Mouse (Mus musculus): ENCODE data around the gene Exoc6b. TPM values are rescaled to one million over a fixed set of nuclear protein-coding genes. Genes with fewer than 3 reads are reported as not detected.

The Exoc6b gene
- total RNA-seq, 2 experiments from 2014 or later = 81.3 to 85.1 TPM

DNA sequence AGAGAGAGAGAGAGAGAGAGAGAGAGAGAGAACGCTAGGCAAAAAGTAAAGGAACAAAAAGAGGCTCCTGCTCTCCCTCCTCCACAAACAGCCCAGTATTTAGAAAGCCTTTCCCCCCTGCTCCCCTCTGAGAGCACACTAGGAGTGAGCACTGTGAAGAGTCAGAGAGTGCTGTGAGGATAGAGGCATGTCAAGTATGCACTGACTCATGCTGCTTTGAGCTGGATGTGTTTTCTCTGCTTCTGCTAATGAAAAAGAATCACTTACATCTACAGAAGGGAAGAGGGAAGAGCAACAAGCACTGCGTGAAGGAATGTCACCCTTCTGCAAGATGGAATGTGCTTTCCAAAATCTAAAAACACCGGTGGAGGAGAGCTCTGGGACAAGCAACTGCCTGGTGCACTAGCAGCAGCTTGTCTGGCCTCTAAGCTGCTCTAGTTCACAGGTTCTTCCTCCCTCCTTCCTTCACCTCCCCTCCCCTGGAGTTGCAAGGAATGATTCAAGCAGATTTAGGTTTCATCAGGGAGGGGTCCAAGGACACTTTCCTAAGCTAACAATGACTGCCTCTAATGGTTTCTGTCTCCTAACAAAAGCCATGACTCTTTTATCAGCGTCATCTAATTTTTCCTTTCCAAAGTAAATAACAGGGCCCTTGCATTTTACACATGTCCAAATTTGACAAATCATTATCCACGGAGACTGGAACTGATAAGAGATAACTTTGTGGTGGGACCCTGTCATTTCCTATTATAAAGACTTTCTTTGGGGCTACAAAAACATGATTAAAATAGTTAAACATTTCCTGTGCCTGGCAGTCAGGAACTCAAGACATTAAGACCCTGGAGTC, 176.2 kb downstream of the Exoc6b start:
- peak in 1 of 2 experiments; percentile 31 for DNase-seq (ENCODE audit: low spot score in 2 of 2)
- intact Hi-C loops (cut with DNase I) = no loop called here

DNA sequence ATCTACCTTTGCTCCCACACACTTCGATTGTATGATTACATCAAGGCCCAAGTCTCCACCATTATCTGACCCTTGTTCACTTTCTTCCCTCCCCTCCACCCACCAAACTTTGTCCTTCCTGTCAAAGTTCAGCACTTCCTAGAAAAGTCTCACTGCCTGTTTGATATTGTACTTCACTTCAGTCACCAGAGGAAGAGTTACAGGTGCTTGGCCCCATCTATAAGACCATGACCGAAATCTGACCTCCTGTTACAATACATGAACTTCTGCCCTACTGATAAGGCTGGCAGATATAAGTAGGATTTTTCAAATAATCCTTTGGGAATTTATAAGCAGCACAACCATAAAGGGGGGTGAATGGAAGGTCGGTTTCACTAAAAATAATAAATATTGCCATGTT, 182.8 kb downstream of the Exoc6b start:
- intact Hi-C loops (cut with DNase I) = no loop called here

DNA sequence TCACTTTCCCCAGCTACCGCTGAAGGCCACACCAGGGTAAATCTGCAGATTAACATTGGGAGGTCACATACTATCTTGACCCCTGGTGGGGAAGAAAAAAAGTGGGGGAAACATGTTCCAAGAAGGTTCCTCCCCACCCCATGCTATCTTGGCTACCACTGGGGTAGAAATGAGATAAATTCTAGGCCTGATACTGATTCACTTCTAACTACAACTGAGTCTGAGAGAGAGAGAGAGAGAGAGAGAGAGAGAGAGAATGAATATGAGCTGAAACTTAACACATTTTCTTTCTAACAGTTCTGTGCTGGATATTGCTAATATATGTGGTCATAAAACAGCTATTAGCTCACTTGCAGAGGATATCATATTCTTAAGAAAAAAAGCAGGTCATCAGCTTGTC, 184.2 kb downstream of the Exoc6b start:
- no peak for DNase-seq (ENCODE audit: low spot score in 2 of 2)

More for the DNA sequence above, 182.8 kb downstream of the Exoc6b start:
- DNase-seq (ENCODE audit: low spot score in 2 of 2) = no peak

DNA sequence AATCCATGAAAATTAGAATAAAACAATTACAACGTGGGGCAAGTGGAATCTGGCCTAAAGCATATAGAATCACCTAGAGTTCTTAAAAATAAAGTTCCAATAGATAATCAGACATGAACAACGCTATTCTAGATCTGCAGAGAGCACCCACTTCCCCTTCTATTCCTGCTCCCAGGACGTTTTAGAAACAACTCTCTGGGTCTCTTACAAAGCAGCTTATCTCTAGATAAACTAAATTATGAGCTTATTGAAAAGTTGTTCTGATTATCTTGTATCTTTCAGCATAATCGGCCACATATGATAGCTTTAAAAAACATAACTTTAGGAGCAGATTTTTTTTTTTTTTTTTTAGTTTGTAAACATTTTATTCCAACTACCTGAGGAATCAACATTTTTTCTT, 185.6 kb downstream of the Exoc6b start:
- intact Hi-C loops (cut with DNase I) = no loop called here
- DNase-seq (ENCODE audit: low spot score in 2 of 2) = no peak

More for the DNA sequence above, 184.2 kb downstream of the Exoc6b start:
- intact Hi-C loops (cut with DNase I) = no loop called here

DNA sequence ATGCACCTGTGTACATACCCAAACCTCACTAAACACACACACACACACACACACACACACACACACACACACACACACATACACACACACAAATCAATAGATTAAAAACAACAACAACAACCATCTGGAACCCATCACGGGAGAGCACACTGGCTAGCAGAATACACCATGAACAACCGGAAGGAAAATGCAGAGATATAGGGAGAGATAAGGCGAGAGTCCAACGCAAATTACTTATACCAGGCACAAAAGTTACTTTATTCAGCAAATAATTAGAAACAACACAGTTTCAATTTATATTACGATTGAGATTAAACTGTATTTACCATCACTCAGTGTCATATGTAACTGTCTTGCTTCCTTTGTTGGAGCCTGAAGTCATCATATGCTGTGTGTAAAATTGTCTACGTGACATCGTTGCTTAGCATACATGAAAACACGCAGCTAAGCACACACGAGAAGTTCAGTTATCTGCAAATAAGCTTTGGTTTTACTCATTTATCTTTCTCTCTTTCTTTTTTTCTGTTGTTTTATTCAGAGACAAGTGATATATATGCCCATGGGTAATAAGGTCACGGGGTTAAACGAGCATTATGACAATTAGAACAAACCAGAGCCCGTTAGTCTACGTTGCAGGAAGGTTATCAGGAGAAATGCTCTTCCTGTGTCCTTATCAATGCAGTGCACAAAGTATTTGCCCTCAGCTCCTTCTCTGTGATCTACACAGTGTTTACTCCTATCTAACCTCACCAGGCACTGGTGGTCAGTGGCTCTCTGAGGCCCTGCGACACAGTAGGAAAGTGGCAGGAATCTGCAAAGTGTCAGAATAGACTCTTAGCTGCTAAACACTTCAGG, 186.4 kb downstream of the Exoc6b start:
- intact Hi-C loops (cut with DNase I) = no loop called here
- DNase-seq (ENCODE audit: low spot score in 2 of 2) = no peak

DNA sequence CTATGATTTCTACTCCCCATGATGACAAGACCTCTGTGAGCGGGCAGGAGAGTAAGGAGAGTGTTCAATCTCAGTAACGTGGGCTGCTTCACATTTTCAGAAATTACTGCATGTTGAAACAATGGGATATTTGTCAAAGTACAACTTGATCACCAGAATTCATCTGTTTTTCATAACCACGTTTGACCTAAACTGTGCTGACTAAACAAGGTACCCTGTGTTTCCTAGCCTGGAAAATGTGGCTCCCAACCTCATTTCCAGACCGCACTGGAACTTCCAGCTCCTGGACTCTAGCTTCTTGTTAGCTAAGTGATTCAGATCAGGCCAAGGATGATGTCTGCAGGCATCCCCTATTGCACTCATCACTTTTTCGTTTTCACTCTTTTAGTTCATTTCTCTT, 193.4 kb downstream of the Exoc6b start:
- no peak for DNase-seq (ENCODE audit: low spot score in 2 of 2)
- intact Hi-C loops (cut with DNase I) = no loop called here

DNA sequence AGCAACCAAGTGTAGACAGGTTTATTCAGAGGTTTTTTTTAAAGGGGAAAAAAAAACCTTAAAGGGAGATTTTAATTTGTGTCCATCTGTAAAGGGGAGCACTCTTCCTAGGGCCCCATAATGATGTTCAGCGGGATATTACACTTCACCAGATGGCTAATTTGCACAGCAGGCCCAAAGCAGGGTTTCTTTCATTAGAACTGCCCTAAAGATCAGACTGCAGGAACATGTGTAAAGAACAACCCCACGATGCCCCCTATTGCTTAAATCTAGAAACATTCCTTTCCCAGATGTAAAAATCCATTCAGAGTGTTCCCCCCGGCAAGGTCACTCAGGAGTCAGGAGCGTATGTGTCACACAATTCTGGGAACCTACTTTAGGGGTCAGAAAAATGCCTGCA, 202.2 kb downstream of the Exoc6b start:
- intact Hi-C loops (cut with DNase I) = no loop called here
- DNase-seq (ENCODE audit: low spot score in 2 of 2) = no peak

DNA sequence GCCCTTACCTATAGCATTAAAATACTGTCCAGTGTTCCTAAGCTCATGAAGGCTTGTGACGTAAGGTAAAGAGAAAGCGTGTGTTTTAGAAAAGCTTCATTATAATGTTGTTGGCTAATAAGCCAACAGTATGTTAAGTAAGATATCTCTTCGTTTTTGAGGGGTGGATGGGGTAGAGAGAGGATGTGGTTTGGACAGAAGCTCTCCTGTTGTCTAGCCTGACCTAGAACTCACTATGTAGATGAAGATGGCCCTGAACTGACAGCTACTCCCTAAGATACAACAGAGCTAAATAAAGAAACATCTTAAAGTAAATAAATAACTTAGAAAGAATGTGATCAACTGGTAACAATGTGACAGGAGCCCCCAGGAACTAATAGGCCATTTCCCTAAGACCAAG, 204.7 kb downstream of the Exoc6b start:
- intact Hi-C loops (cut with DNase I) = no loop called here

DNA sequence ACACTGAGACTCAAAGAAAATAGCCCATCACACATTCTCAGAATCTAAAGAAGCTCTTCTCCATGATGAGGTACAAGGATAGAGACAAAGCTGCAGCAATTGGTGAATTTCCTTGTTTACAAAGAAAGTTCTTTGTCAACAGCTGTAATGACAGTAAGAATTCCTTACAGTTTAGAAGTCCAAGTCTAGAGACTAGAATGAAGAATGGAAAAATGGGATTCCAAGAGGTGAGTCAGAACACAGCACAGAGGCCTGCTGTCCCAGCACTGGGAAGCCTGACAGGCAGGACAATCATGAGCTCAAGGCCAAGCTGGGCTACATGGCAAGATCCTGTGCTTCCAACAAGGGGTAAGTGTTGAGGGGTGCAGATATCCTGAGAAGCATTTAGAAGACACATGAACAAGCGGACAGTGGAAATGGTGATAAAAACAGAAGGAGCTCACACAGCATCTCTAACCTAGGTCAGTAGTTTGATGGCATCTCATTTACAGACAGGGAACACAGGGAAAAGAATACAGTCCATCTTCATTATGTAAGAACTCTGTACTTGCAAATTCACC, 205.4 kb downstream of the Exoc6b start:
- intact Hi-C loops (cut with DNase I) = no loop called here

More for the DNA sequence above, 204.7 kb downstream of the Exoc6b start:
- DNase-seq (ENCODE audit: low spot score in 2 of 2) = no peak

DNA sequence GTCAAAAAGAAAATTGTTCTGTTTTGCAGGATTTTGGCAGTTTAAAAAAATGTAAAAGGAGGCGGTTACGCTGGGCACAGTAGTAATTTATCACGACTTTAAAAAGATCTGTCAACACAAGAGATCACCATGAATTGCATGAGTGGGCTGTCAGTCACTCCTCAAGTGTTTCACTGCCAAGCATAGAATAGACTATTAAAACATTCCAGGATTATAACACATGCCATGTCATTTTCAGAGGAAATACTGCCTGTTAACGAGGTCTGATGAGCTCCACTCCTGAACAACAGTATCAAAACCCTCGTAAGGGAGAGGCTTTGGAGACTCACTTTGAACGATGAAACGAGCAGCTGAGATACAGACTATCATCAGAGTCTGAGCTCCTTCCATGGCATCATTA, 223.6 kb downstream of the Exoc6b start:
- DNase-seq (ENCODE audit: low spot score in 2 of 2) = no peak
- intact Hi-C loops (cut with DNase I) = no loop called here

More for the DNA sequence above, 205.4 kb downstream of the Exoc6b start:
- no peak for DNase-seq (ENCODE audit: low spot score in 2 of 2)

DNA sequence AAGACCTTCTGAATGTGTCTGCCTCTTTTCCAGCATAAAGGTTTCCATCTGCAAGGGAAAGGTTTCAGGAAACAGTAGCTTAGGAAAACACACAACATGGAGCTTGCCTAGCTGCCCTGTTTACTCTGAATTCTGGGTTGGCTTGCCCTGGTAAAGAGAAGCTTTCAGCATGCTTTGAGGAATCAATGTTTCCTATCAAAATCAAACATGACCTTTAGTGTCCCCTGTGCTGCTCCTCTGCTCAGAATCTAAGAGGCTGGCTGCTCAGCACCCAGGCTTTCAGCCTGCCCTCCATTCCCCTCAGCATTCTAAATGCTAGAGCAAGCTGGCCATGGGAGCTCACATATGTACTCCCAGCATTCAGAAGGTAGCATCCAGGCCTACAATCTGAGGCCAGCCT, 228.2 kb downstream of the Exoc6b start:
- intact Hi-C loops (cut with DNase I) = no loop called here
- DNase-seq (ENCODE audit: low spot score in 2 of 2) = no peak

DNA sequence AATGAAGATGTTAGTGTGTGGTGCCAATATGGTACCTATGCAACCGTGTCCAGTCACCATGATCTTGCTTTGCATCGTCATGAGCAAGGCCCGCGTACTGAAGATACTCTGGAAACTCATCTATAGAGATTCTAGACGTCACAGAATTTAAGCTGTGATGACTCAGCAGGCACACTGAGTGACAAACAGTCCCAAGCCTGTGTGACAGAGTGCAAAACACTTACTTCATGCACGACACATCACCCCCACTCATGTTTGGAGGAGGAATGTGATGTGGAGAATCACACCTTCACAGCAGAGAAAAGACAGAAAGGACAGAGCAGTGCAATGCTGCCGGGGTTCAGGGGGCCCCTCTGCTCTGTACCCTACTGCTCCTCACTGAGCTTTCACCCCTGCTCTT, 261.8 kb downstream of the Exoc6b start:
- intact Hi-C loops (cut with DNase I) = no loop called here
- DNase-seq (ENCODE audit: low spot score in 2 of 2) = peak in 1 of 2 experiments; percentile 54

DNA sequence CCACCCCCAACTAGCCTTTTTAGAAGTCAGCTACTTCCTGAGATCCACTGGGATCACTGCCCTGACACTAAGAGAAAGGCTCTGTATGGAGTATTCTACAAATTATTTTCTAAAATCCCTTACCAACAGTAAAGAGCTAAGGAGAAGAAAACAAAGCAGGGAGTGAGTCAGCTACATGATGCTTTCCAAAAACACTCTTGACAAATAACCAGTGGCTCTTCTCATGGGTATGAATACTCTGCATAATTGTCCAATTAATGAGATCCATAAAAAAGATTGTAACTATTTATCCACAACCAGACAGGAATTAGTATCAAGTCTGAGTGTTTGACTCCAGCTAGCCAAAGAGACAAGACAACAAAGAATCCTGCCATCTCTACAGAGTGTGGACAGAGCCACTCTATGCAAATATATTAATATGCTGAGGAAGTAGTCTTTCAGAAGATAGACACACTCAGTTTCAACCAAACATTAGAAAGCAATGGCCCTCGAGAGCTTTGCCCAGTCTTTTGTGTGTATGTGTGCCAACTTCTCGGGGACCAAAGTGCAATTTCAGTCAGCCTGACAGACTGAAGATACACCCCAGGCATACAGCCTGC, 263.1 kb downstream of the Exoc6b start:
- DNase-seq (ENCODE audit: low spot score in 2 of 2) = no peak
- intact Hi-C loops (cut with DNase I) = no loop called here

DNA sequence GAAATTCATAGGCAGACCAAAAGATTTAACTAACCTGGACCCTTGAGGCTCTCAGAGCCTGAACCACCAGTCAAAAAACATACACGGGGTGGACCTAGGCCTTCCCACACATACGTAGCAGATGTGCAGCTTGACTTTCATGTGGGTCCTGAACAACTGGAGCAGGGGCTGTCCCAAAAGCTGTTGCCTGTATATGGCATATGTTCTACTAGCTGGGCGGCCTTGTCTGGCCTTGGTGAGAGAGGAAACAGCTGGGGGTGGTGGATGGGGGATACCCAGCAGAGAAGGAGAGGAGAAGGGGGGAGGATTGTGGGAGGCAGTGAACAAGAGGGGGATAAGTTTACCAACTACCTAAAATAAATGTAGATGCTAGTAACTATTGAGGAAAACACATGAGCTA, 270.6 kb downstream of the Exoc6b start:
- DNase-seq (ENCODE audit: low spot score in 2 of 2) = no peak
- intact Hi-C loops (cut with DNase I) = no loop called here

DNA sequence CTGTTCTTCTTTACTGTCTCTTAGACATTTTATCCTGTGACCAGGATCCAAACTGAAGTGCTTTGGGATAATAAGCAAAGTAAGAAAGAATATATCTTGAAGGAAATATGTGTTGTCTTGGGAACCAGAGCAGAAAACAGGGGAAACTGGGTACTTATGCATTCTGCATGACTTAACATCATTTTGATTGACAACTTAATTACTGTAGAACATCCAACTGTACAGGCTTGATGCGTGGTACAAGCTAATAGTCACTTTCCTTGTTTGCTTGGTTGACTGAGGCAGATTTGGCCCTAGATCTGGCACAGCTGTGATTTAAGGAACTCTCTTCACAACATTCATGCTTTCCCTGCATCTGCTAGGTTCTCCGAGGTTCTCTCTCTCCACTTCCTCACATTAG, 285.3 kb downstream of the Exoc6b start:
- intact Hi-C loops (cut with DNase I) = no loop called here
- no peak for DNase-seq (ENCODE audit: low spot score in 2 of 2)

DNA sequence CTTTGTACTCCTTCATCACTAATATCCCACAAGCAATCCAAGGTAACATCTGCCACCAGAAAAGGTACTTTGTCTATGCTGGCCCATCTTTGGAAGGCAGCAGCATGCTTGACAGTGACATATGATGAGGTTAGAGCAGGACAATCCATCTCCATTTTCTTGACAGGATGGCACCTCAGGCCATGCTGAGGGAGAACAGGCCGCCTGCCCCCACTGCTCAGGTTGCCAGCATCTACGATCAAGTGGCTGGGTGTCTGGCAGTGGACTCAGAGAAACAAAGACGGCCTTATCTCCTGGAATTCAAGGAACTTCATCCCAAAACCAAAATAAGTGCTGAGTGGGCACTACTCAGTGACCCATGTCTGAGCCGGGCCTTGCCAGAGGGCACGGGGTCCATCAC, 289.3 kb downstream of the Exoc6b start:
- DNase-seq (ENCODE audit: low spot score in 2 of 2) = no peak
- intact Hi-C loops (cut with DNase I) = no loop called here

DNA sequence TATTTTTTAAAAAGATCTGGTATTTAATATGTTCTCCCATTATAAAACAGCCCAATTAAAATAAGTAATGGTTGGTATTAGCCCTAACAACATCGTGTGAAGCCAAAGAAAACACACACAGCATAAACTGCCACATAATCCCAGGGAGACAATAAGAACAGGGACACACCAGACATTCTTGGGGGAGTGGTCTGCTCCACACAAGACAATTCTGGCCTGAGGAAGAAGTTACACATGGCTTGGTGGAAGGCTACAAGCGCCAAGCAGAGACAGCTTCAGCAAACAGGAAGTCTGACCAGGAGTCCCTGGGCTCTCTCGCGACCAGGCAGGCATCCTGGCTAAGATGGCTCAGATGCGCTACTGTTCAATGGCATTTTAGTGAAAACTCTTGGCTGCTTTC, 290.3 kb downstream of the Exoc6b start:
- intact Hi-C loops (cut with DNase I) = no loop called here
- no peak for DNase-seq (ENCODE audit: low spot score in 2 of 2)

DNA sequence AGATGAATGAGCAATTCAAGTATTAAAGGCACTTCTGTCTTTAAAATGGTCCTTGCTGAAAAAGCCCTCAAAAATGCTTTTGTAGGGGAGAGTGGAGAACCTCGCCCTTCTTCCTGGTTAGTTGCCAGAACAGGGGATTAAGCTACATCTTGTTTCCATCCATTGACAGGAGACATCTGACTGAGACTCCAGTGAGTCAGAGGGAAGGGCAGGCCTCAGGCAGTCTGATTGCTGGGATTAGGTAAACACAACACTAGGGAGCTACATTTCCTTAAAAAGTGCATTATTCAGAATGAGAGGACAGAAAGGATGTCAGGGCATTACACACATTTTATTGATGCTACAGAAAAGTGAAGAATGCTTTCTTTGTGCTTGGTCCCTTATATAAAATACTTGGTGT, 293.4 kb downstream of the Exoc6b start:
- DNase-seq (ENCODE audit: low spot score in 2 of 2) = no peak
- intact Hi-C loops (cut with DNase I) = no loop called here

DNA sequence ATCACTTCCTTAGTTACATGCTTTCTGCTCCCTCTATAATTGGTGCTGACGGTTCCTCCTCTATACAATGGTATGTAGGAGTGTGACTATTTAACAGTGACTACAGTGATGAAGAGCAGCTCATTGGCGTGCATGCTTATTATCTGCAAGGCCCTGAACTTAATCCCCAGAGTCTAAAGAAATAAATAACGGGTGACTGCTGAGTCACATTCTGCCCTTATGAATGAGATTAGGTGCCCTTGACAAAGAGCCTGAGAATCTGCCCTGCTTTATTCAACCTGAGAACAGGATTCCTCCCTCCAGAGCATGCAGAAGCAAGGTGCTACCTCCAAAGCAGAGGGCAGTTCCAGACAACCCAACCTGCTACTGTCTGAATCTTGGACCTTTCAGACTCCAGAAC, 314.0 kb downstream of the Exoc6b start:
- no peak for DNase-seq (ENCODE audit: low spot score in 2 of 2)
- intact Hi-C loops (cut with DNase I) = no loop called here

DNA sequence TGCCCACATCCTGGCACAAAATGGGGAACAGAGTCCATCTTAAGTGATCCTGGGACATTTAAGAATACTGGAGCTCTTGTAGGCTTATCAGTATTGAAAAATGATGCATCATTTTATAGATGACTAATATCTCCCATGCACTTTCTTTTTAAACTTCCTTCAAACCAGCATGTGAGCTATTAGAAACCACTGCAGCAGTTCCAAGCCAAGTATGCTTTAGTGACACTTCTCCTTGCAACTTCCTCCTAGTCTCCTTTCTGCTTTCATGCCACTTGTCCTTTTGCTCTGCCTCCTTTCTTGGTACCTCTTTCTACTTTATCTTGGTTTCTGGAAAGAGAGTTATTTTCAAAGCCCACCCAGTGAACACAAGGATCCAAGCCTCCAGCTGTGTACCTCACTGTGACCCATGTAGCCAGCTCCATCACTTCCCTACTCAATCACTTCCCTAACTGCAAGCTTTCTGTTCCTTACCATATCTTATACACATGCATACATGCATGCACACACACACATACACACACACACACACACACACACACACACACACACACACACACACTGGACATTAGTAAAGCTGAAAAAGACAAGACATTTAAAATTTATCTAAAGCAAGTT, 316.4 kb downstream of the Exoc6b start:
- no peak for DNase-seq (ENCODE audit: low spot score in 2 of 2)
- intact Hi-C loops (cut with DNase I) = no loop called here

Data from left cerebral cortex, postnatal 25 days (tissue).